Mouse (Mus musculus) kidney, adult 2 months (tissue): ENCODE results near the gene Stim2.

Experiments used
- CTCF ChIP-seq: fragments of 200-500 bp; conservative IDR thresholded peaks from 2 replicates; pipeline ENCODE4 v1.5.1; 2011; ENCODE audit warnings: low read depth, mild to moderate bottlenecking, control low read depth, low read length, moderate library complexity, mixed read lengths; ENCODE audit not compliant: insufficient read depth, insufficient read length
- POLR2A ChIP-seq: fragments of 200-500 bp; IDR thresholded peaks from one replicate; pipeline ENCODE4 v1.6.1; 2011; ENCODE audit warnings: low read depth, low read length, control low read depth

GRCm38 (mm10) chr5:53999461-53999770 is 1.1 kb downstream of the Stim2 start:
- TF ChIP-seq CTCF (no peak), POLR2A (no peak)
